In the genomic region with DNA sequence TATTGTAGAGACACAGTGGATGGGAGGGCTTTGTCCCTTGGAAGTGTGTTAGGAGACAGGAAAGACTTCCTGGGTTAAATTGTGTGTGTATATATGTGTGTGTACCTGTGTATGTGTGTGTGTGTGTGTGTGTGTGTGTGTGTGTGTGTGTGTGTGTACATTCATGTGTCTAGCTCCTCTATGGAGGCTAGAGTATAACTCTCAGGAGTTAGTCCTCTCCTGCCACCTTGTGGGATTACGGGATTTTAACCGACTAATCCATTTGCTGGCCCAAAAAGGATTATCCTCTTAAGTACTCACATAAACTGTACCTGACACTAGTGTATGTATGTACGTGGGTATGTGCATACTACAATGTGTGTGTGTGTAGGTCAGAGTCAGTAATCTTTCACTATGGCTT, we compare ENCODE assay signal across 9 mouse cellular contexts.
A peak's percentile ranks its signal among the peaks of the same experiment; 100 is the strongest.
DNase-seq lines count a peak whose midpoint lies in the region; ATAC-seq and TF ChIP-seq lines count a peak whose summit lies in the region.
"Had no signal": no experiment of that assay in that cellular context is flagged by ENCODE, and none has a peak within 500 bp of the region (broad histone marks: within the 10 kb centered on the region; RNA-seq: fewer than 3 reads in every experiment).

No protein-coding gene starts in this region.

- no peak overlapping the region for H3K4me3 ChIP-seq in liver, postnatal 0 days (ENCODE audit: low read depth, low read length)
- H3K4me3 ChIP-seq: embryonic facial prominence, embryonic 13.5 days had no signal

- no peak for TF ChIP-seq EP300 in liver, postnatal 0 days (IDR thresholded peaks at IDR 0.05; ENCODE audit: low read depth)

- peak; percentile 42; the same call in 1 of the 2 replicates for ATAC-seq in liver, postnatal 0 days

- 62% methylated on average over 3 of the region's 3 CpGs for WGBS in liver, postnatal 0 days (ENCODE audit: insufficient replicate concordance)

- no peak overlapping the region for H3K27ac ChIP-seq in liver, postnatal 0 days (ENCODE audit: low read depth)
- H3K27ac ChIP-seq: embryonic facial prominence, embryonic 13.5 days had no signal

- peak; percentile 68 for DNase-seq in adrenal gland, postnatal 14 days
- DNase-seq in adrenal gland, adult 8-10 months = no peak
- DNase-seq in liver, postnatal 0 days = no peak
- DNase-seq in liver = no peak
- peak; percentile 67 for DNase-seq in kidney, adult 9 months
- DNase-seq in retina, postnatal 1 day = peak; percentile 78
- DNase-seq in thymus, postnatal 4 days = no peak
- no peak for DNase-seq in ovary, adult 18-20 months (ENCODE audit: low spot score)

- no peaks in the 10 kb centered on the region; the same call in none of the 2 replicates for H3K36me3 ChIP-seq in liver, postnatal 0 days (replicated peaks; ENCODE audit: insufficient read depth, low read length)

- H3K9me3 ChIP-seq in liver, postnatal 0 days (ENCODE audit: low read length) = no peaks in the 10 kb centered on the region
- H3K9me3 ChIP-seq: embryonic facial prominence, embryonic 13.5 days had no signal

- no peak overlapping the region for H3K4me2 ChIP-seq in liver, postnatal 0 days (ENCODE audit: low read depth, low read length)
- H3K4me2 ChIP-seq: embryonic facial prominence, embryonic 13.5 days had no signal

- H3K9ac ChIP-seq in liver, postnatal 0 days (replicated peaks) = no peak overlapping the region
- H3K9ac ChIP-seq: embryonic facial prominence, embryonic 13.5 days had no signal

- peak; percentile 59 for TF ChIP-seq CTCF in liver, postnatal 0 days (IDR thresholded peaks at IDR 0.05; ENCODE audit: low read depth)

- no peaks in the 10 kb centered on the region for H3K27me3 ChIP-seq in liver, postnatal 0 days (ENCODE audit: insufficient read depth, low read length)
- H3K27me3 ChIP-seq: embryonic facial prominence, embryonic 13.5 days had no signal

- 0 out of 2 replicates have a peak, but pooled peaks cover 2% of the 10 kb centered on the region for H3K4me1 ChIP-seq in liver, postnatal 0 days (ENCODE audit: insufficient read depth)
- H3K4me1 ChIP-seq: embryonic facial prominence, embryonic 13.5 days had no signal

Comparison
In these comparisons a context has a peak if more than half of its experiments do, and no peak if none do; other contexts are left out.
1. DNase-seq: peak in adrenal gland, postnatal 14 days (single experiment), kidney, adult 9 months (single experiment) and retina, postnatal 1 day (single experiment); none in adrenal gland, adult 8-10 months (single experiment), liver, postnatal 0 days (single experiment), liver (single experiment), thymus, postnatal 4 days (single experiment) and ovary, adult 18-20 months (single experiment).